Mouse (Mus musculus): ENCODE results near the gene B430305J03Rik.

DNA sequence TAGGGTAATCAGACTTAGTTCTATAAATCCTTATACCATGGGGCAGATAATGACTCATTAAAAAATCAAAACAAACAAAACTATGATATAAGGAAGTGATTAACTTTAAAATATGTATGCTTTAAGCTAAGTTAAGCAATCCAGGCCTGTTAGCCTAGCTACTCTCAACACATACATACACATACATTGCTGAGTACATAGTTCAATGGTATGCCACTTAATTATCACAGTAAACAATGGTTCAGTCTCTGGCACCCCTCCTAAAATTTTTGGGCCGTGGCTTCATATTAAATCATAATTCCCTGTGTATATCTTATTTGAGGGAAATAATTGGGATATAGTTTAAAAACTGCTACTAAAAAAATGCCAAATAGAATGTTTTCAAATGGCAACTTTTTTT, 4.4 kb downstream of the B430305J03Rik start, which contains the start of gene Rap2b:
- no peak for TF ChIP-seq POLR2A (IDR thresholded peaks at IDR 0.05; ENCODE audit: extremely low read depth, insufficient read depth, low read length)
- TF ChIP-seq CTCF (IDR thresholded peaks at IDR 0.05; ENCODE audit: extremely low read depth, insufficient read depth, low read length), result no peak

Measured in cortical plate, adult 2 months (tissue).